Mouse (Mus musculus) embryonic fibroblast, embryonic 13.5 days (primary cell): ENCODE data around the gene Rab4b.

Source experiments
- CTCF ChIP-seq: IDR thresholded peaks from 2 replicates; pipeline ENCODE4 v1.5.1; 2011; ENCODE audit warnings: mild to moderate bottlenecking, control low read depth, low read length, moderate library complexity, borderline replicate concordance; ENCODE audit not compliant: insufficient read depth
- POLR2A ChIP-seq: IDR thresholded peaks from 2 replicates; pipeline ENCODE4 v1.6.1; 2011; ENCODE audit warnings: low read depth, mild to moderate bottlenecking, control low read depth, low read length, moderate library complexity

GRCm38 (mm10) chr7:27203730-27204449 is 25.2 kb upstream of the Rab4b start:
- TF ChIP-seq POLR2A, result no peak
- TF ChIP-seq CTCF, result no peak
